Mouse (Mus musculus) spleen, postnatal 4 days (tissue): Measurements from ENCODE around the gene Ccdc40.

Experiments
- DNase-seq, 2 experiments: peaks; one replicate each; pipeline ENCODE4 v3.0.0; 2022; ENCODE audit warnings: low spot score in 2 of 2

Ccdc40 gene

GRCm38 (mm10) chr11:119228091-119228781, at the start of gene Ccdc40, which contains the start of gene Tbc1d16:
Gene Ccdc40 (plus strand): TSS chr11:119228572.
Gene Tbc1d16 (minus strand): TSS chr11:119228499.
- peak; percentile 38 to 76 for DNase-seq

GRCm38 (mm10) chr11:119180824-119181582, 47.4 kb upstream of the Ccdc40 start:
- DNase-seq = no peak

GRCm38 (mm10) chr11:119181861-119182395, 46.4 kb upstream of the Ccdc40 start:
- no peak for DNase-seq

- no peak for DNase-seq
These were observed 44.6 kb upstream of the Ccdc40 start for GRCm38 (mm10) chr11:119183684-119184310.

GRCm38 (mm10) chr11:119186381-119186780, 42.0 kb upstream of the Ccdc40 start:
- DNase-seq = no peak

- DNase-seq = peak; percentile 59 to 86
These were observed 41.2 kb upstream of the Ccdc40 start for GRCm38 (mm10) chr11:119186989-119187799.

GRCm38 (mm10) chr11:119187800-119188197, 40.6 kb upstream of the Ccdc40 start:
- DNase-seq = no peak

GRCm38 (mm10) chr11:119188389-119188788, 40.0 kb upstream of the Ccdc40 start:
- DNase-seq = no peak

GRCm38 (mm10) chr11:119189319-119189718, 39.1 kb upstream of the Ccdc40 start:
- no peak for DNase-seq

- peak; percentile 50 to 81 for DNase-seq
These were observed 37.9 kb upstream of the Ccdc40 start for GRCm38 (mm10) chr11:119190498-119190897.

GRCm38 (mm10) chr11:119191606-119192081, 36.7 kb upstream of the Ccdc40 start:
- no peak for DNase-seq

GRCm38 (mm10) chr11:119192176-119192575, 36.2 kb upstream of the Ccdc40 start:
- DNase-seq = no peak

GRCm38 (mm10) chr11:119192605-119193004, 35.8 kb upstream of the Ccdc40 start:
- DNase-seq = no peak

- no peak for DNase-seq
These were observed 30.5 kb upstream of the Ccdc40 start for GRCm38 (mm10) chr11:119197618-119198563.

GRCm38 (mm10) chr11:119198564-119199232, 29.7 kb upstream of the Ccdc40 start:
- DNase-seq = peak in 1 of 2 experiments; percentile 76

GRCm38 (mm10) chr11:119199233-119199601, 29.2 kb upstream of the Ccdc40 start:
- DNase-seq = no peak

GRCm38 (mm10) chr11:119203423-119203822, 24.9 kb upstream of the Ccdc40 start:
- DNase-seq = peak in 1 of 2 experiments; percentile 77

- DNase-seq = no peak
These were observed 22.6 kb upstream of the Ccdc40 start for GRCm38 (mm10) chr11:119205738-119206137.

- DNase-seq = peak; percentile 40 to 84
These were observed 21.8 kb upstream of the Ccdc40 start for GRCm38 (mm10) chr11:119206562-119206961.

- DNase-seq = no peak
These were observed 20.4 kb upstream of the Ccdc40 start for GRCm38 (mm10) chr11:119207986-119208385.
